Mouse (Mus musculus): ENCODE results near the gene Tmem212.
A peak's percentile ranks its signal among the peaks of the same experiment; 100 is the strongest.
"Not testable (repeated sequence)": the region's sequence is repeated elsewhere in the genome, so short reads cannot be mapped to it uniquely, and the experiment has no call there.

Tmem212 gene

GRCm38 (mm10) chr3:27896318-27896892, at the start of gene Tmem212:
Gene Tmem212 (minus strand): TSS chr3:27896368.
- DNase-seq, result no peak

DNA sequence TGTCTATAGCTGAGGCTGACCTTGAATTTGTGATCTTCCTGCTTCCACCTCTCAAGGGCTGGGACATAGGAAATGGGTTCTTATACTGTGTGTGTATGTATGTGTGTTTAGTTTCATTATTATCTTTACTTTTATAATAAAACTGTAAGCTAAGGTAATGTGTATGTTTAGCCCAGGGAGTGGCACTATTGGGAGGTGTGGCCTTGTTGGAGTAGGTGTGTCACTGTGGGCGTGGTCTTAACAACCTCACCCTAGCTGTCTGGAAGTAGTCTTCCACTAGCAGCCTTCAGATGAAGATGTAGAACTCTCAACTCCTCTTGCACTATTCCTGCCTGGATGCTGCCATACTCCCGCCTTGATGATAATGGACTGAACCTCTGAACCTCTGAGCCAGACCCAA, 49.2 kb upstream of the Tmem212 start:
- not testable (repeated sequence) for DNase-seq

DNA sequence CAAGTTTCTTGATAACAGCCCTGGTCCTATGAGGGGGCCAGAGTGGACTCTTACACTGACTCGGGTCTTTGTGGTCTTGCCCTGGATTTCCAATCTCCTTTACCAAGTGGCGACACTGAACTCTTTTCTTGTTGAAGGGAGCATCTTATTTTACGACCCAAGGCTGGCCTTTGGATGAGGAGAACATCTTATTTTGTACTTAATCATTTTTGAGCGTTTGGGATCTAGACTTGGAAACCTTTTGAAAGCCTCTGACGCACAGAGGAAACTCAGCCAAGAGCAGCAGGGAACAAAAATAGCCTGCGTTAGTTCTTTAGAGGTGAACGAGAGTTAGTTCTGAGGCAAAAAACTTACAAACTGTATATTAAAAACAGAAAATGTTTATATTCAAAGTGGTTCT, 46.8 kb upstream of the Tmem212 start:
- DNase-seq, result peak; percentile 44

- no peak for DNase-seq
Measured at GRCm38 (mm10) chr3:27941634-27942033, 45.5 kb upstream of the Tmem212 start.

- DNase-seq, result peak; percentile 90
Measured at GRCm38 (mm10) chr3:27938381-27939323, 42.5 kb upstream of the Tmem212 start, which contains the start of gene Pld1. Gene Pld1 (plus strand): TSS chr3:27938695.

DNA sequence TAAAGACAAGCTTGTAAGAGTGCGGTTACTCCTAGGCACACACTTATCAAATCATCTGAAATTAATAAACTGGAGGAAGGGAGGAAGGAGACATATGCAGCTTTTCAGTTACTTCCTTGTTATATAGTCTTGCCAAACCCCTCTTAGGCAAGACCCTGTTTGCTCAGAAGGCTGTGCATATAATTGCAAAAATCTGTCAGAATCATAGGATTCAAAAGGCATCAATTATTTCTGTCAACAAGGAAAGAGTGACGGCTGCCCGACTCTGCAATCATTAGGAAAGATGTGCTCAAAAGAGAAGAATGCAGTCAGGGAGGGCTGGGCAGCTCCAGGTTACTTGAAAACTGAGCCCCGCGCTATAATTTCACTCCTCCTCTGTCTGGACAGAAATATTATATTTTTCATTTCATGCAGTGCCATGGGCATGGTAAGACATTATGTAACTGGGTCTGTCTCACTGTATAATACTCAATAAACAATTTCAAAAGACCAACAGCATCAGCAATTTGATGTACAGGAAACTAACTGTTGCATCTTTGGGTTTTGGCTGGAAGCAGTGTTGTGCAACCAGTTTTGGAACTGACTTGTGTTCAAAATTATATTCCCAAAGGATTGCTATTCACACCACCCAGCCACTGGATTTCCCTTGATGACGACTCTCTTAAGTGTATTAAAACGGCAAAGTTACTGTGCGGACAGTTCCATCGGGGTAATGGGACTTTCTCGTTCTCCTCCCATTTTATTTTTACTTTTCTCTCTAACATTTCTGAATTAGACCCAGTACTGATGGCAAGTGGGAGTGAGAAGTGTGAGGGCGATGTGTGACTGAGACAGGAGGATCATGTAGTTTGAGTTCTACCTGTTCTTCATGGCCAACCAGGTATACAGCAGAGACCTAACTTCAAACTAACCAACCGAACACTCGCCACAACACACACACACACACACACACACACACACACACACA, 41.3 kb upstream of the Tmem212 start:
- DNase-seq, result no peak

GRCm38 (mm10) chr3:27936731-27937130, 40.6 kb upstream of the Tmem212 start:
- DNase-seq, result no peak

- DNase-seq, result no peak
Measured at GRCm38 (mm10) chr3:27935644-27936043, 39.5 kb upstream of the Tmem212 start.

DNA sequence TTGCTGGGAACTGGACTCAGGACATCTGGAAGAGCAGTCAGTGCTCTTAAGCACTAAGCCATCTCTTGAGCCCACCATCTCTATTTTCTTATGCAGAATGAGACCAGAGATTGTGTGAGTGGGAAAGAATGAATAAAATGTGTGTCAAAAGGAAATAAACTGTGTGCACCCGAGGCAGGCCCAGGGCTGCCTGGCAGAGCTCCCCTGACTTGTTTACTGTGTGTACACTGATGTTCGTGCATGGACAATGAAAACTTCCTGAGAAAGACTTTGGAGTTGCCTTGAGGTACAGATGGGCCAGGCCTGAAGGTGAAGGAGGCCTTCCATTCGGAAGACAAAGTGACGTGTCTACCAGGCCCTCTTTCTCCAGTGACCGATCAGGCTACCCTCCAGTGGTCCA, 36.2 kb upstream of the Tmem212 start:
- DNase-seq, result no peak

DNA sequence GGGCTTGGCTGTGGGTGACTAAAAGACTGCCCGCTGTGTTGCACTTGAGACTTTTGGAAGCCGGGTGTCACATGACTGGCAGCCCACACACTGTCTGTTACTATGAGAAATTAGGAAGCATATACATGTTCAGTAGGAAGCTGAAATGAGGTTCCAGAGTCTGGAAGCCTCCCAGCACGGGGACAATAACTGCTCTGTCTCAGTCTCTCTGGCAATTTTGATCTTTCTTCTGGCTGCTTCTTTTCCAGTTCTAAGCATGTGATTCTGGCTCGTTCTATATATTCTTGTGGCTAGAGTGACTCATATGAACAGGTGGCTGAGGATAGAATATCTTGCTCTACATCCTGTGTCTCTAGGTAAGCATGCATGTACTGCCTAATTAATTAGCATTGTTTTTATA, 33.1 kb upstream of the Tmem212 start:
- no peak for DNase-seq

DNA sequence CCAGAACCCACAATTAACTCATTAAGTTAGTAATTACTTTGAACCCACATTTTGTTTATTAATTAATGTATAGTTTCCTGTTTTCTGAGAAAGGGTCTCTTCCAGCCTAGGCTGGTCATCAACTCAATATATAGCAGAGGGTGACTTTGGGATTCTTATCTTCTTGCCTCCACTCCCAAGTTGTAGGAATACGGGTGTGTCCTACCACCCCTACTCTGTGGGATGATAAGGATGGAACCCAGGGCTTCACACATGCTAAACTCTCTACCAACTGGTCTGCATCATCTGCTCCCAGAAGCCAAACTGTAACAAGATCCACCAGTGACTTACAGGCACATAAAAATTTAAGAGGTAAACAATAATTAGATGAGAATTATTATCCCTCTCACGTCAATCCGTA, 27.9 kb upstream of the Tmem212 start:
- no peak for DNase-seq

- DNase-seq, result no peak
Measured at GRCm38 (mm10) chr3:27921268-27922020, 25.3 kb upstream of the Tmem212 start.

DNA sequence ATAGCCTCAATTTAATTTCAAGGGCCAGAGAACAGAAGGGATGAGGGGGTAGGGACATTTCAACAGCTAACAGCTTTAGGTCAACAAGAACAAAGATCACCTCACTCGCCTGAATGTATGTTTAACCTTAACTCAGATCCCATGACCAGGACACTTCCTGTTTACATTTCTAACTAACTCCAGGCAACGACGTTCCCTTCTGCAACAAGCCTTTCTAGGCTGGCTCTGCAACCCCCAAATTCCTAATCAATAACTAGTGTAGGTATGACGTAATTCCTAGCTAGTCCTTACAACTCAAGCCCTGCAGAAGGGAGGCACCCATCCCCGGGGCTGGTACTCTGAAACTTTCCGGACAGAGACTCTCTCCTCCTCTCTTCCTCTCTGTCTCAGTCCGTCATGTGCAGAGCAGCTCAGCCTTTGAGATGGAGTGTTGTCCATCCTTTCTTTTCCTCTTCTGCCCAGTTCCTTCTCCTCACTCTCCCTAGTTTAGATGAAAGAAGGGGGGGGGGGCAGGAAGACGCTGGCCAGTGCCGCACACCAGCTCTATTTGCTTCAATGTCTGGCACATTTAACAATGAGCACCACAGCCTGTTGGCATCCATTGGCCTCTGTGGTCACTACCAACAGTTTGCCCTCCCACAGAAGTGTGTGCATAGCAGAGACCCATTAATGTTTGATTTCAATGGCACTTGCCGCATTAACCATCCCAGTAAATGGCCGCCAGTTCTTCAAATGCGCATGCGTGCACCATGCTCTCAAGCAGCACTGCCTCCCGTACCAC, 22.7 kb upstream of the Tmem212 start:
- DNase-seq, result no peak

- DNase-seq, result no peak
Measured at GRCm38 (mm10) chr3:27909016-27909415, 12.8 kb upstream of the Tmem212 start.

DNA sequence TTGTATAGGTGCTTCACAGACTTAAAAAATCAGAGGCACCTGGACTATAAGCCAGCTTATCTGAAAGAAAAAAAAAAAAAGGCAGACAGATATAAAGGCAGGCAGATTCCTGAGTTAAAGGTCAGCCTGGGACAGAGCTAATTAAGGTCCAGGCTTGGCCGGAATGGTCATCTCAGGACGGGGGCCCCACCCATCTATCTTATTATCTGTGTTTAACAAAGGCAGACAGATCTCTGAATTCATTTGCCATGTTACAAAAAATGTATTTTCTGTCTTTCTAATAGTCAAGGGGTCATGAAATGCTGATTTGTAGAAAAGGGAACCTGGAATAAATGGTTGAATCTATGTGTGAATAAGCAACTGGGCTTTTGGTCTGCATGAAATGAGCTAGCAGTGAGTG, 12.1 kb upstream of the Tmem212 start:
- no peak for DNase-seq

DNA sequence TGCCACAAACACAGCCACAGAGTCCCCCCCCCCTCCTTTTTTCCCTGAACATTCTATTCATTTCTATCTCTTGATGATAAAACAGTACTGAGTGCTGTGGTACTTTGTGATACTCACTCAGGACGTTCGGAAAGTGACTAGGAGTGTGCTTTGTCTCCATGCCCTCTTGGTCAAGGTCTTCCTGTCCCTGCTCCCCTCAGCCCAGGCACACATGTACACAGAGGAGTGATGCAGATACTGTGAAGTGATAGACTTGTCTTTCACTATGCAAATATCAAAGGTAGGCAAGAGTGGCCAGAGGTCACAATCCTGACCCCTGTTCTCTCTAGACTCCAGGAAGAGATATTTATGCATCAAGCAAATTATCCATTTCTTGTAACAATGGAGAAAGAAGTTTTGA, 11.1 kb upstream of the Tmem212 start:
- DNase-seq, result no peak

- no peak for DNase-seq
Measured at GRCm38 (mm10) chr3:27906647-27907209, 10.6 kb upstream of the Tmem212 start.

DNA sequence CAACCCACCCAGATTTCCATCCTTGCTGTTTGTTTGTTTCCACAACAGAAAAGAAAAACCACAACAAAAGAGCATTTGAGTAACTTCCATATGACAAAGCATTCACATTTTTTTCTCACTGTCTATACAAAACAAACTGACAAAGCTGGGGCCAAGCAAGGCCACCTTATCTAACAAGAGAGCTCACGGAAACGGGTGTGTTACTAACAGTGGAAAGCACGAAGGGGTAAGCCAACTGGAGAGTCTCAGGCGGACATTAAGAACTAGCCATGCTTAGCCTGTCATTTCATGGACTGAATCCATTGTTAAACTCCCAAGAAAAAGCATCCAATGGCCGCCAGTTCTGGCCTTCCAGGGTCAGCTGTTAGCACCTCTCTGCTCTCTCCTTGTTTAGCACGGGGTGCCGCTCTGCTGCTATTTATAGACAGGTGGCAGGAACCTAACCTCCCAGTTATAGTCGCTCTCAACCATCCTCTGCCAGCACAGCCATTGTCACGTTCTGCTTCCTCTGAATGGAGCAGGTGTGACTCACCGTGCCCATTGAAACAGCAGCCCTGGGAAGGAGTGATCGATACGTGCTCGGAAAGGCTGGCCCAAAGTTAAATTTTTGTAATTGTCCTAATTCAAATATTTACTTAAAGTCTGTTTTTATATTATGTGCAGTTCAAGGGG, 8.6 kb upstream of the Tmem212 start:
- DNase-seq, result peak; percentile 28

- DNase-seq, result no peak
Measured at GRCm38 (mm10) chr3:27901846-27902245, 5.7 kb upstream of the Tmem212 start.

GRCm38 (mm10) chr3:27899012-27899726, 3.0 kb upstream of the Tmem212 start:
- DNase-seq, result peak; percentile 73
